Mouse (Mus musculus) spleen, adult 2 months (tissue): ENCODE results near the gene Usf1.

Experiments used
- CTCF ChIP-seq: fragments of 200-500 bp; IDR thresholded peaks from 2 replicates; pipeline ENCODE4 v1.5.1; 2011; ENCODE audit warnings: mild to moderate bottlenecking, inconsistent platforms; ENCODE audit not compliant: insufficient read depth, insufficient read length, insufficient replicate concordance; ENCODE audit errors: extremely low read depth
- POLR2A ChIP-seq: fragments of 200-500 bp; IDR thresholded peaks from 2 replicates; pipeline ENCODE4 v1.6.1; 2011; ENCODE audit warnings: low read depth, low read length, inconsistent platforms

DNA sequence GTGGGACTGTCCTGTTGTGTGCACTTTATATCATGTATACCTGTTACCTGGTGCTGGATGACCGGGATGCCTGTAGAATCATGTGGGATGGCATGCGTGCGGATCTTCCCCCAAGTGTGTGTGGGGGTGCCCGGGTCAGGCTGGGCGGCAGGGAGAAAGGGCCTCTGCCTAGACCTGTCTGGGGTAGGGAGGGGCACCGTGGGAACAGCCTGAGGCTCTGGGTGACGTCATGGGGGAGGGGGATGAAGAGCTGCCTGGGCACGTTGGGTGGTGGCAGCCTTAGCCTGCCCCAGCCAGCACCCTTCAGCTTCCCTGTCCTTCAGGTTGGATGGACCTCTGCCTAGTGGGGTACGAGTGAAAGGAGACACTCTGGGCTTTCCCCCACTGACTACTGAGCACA is 26.8 kb upstream of the Usf1 start:
- TF ChIP-seq POLR2A, result no peak
- TF ChIP-seq CTCF, result no peak
